Mouse (Mus musculus): ENCODE results near the gene Snx9. TPM values are rescaled to one million over a fixed set of nuclear protein-coding genes. Genes with fewer than 3 reads are reported as not detected.
A peak's percentile ranks its signal among the peaks of the same experiment; 100 is the strongest.

Snx9 gene
- polyA plus RNA-seq, 1 experiment from 2014 or later: 5.9 TPM

DNA sequence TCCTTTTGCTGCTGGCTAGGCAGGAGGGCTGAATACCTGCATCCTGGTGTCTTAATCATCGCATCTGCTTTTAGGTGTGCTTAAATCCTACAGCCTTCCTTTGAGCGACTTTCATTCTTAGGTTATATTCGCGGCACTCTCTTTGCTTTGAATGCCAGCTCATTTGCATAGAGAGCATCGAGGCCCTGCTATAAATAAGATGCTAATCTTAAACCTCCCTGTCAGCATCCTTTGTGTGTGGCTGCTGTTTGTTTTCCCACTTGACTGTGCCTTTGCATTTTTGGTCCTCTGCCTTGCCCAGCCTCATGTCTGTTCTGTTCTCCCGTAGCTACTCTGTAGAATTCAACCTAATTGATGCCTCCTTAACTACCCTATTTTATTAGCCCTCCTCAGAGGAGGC is 21.2 kb downstream of the Snx9 start:
- Histone ChIP-seq H3K4me3 (ENCODE audit: low read depth, low read length) (no peak overlapping the region), H3K9me3 (replicated peaks; ENCODE audit: control insufficient read depth, low read length, poor library complexity, severe bottlenecking) (no peaks in the 10 kb centered on the region), H3K4me1 (ENCODE audit: control insufficient read depth, insufficient read depth, low read length) (0 out of 2 replicates have a peak, but pooled peaks cover 2% of the 10 kb centered on the region), H3K27me3 (ENCODE audit: control insufficient read depth, insufficient read depth, low read depth, low read length) (no peaks in the 10 kb centered on the region), H3K9ac (ENCODE audit: low read depth, low read length) (no peak overlapping the region), H3K36me3 (ENCODE audit: control insufficient read depth, insufficient read depth, low read length) (no peaks in the 10 kb centered on the region), H3K4me2 (ENCODE audit: low read length) (no peak overlapping the region), H3K27ac (ENCODE audit: low read length) (no peak overlapping the region)
- no peak for ATAC-seq
- 7% methylated on average over 6 of the region's 6 CpGs for WGBS

DNA sequence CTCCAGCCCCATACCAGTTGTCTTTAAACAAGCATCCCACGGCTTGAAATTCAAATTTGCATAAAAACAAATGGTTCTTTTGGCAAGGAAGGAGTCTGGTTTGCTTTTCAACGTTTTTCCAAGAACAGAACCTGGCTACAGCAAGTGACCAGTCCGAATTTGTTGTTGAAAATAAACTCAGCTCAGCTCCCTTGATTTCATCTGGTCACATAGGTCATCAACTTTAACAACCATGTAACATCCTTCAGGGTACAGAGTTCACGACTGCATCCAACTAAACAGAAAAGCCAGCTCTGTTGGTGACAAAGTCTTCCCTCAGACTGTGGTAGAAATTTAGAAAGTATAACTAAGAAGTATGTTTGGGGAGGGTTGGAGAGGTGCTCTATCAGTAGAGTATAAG is 21.7 kb downstream of the Snx9 start:
- no peak for ATAC-seq
- no peak overlapping the region for H3K9ac ChIP-seq (ENCODE audit: low read depth, low read length)
- H3K4me2 ChIP-seq (ENCODE audit: low read length): no peak overlapping the region
- H3K27ac ChIP-seq (ENCODE audit: low read length): no peak overlapping the region
- H3K36me3 ChIP-seq (ENCODE audit: control insufficient read depth, insufficient read depth, low read length): no peaks in the 10 kb centered on the region
- WGBS: 34% methylated on average over 4 of the region's 4 CpGs
- 0 out of 2 replicates have a peak, but pooled peaks cover 2% of the 10 kb centered on the region for H3K4me1 ChIP-seq (ENCODE audit: control insufficient read depth, insufficient read depth, low read length)
- H3K27me3 ChIP-seq (ENCODE audit: control insufficient read depth, insufficient read depth, low read depth, low read length): no peaks in the 10 kb centered on the region
- H3K4me3 ChIP-seq (ENCODE audit: low read depth, low read length): no peak overlapping the region
- no peaks in the 10 kb centered on the region for H3K9me3 ChIP-seq (replicated peaks; ENCODE audit: control insufficient read depth, low read length, poor library complexity, severe bottlenecking)

DNA sequence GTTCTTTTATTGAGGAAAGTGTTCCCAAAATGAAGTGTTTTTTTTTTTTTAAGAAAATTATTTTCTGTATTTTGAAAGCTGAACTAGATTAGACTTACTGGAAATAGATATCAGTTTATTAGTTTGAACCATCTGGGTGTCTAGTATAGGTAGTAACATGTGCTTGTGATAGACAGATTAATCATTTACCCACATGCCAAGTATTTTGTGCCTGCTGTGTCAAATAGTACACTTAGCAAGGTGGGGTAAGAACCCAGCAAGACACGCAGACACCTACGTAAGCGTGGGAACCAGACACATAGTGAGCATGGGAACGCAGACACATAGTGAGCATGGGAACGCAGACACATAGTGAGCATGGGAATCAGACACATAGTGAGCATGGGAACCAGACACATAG is 22.6 kb downstream of the Snx9 start:
- H3K36me3 ChIP-seq (ENCODE audit: control insufficient read depth, insufficient read depth, low read length): no peaks in the 10 kb centered on the region
- H3K27me3 ChIP-seq (ENCODE audit: control insufficient read depth, insufficient read depth, low read depth, low read length): no peaks in the 10 kb centered on the region
- H3K27ac ChIP-seq (ENCODE audit: low read length): no peak overlapping the region
- H3K4me3 ChIP-seq (ENCODE audit: low read depth, low read length): no peak overlapping the region
- 93% methylated on average over 5 of the region's 5 CpGs for WGBS
- ATAC-seq: no peak
- H3K9ac ChIP-seq (ENCODE audit: low read depth, low read length): no peak overlapping the region
- H3K4me2 ChIP-seq (ENCODE audit: low read length): no peak overlapping the region
- 0 out of 2 replicates have a peak, but pooled peaks cover 2% of the 10 kb centered on the region for H3K4me1 ChIP-seq (ENCODE audit: control insufficient read depth, insufficient read depth, low read length)
- no peaks in the 10 kb centered on the region for H3K9me3 ChIP-seq (replicated peaks; ENCODE audit: control insufficient read depth, low read length, poor library complexity, severe bottlenecking)

DNA sequence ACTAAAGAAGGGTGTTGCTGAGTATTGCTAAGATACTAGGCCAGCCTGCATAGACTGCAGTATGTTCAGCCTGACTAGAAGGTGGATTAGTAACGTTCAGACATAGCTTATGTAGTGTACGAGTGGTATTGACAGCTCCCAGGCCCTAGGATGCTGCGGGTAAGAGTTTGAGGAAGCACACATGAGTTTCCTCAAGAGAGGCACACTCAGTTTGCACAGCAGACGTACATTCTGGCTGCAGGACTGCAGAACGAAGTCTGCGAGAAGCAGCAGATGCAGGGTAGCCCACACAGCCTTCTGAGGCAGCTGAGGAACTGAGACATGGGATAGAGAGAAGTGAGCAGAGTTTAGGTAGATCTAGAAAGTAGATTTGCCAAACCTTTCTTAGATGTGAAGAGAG is 26.3 kb downstream of the Snx9 start:
- Histone ChIP-seq H3K4me2 (ENCODE audit: low read length) (no peak overlapping the region), H3K27ac (ENCODE audit: low read length) (no peak overlapping the region), H3K36me3 (ENCODE audit: control insufficient read depth, insufficient read depth, low read length) (no peaks in the 10 kb centered on the region), H3K9ac (ENCODE audit: low read depth, low read length) (no peak overlapping the region), H3K4me1 (ENCODE audit: control insufficient read depth, insufficient read depth, low read length) (no peaks in the 10 kb centered on the region), H3K4me3 (ENCODE audit: low read depth, low read length) (no peak overlapping the region), H3K9me3 (replicated peaks; ENCODE audit: control insufficient read depth, low read length, poor library complexity, severe bottlenecking) (no peaks in the 10 kb centered on the region), H3K27me3 (ENCODE audit: control insufficient read depth, insufficient read depth, low read depth, low read length) (no peaks in the 10 kb centered on the region)
- WGBS: 87% methylated on average over 6 of the region's 6 CpGs
- no peak for ATAC-seq

DNA sequence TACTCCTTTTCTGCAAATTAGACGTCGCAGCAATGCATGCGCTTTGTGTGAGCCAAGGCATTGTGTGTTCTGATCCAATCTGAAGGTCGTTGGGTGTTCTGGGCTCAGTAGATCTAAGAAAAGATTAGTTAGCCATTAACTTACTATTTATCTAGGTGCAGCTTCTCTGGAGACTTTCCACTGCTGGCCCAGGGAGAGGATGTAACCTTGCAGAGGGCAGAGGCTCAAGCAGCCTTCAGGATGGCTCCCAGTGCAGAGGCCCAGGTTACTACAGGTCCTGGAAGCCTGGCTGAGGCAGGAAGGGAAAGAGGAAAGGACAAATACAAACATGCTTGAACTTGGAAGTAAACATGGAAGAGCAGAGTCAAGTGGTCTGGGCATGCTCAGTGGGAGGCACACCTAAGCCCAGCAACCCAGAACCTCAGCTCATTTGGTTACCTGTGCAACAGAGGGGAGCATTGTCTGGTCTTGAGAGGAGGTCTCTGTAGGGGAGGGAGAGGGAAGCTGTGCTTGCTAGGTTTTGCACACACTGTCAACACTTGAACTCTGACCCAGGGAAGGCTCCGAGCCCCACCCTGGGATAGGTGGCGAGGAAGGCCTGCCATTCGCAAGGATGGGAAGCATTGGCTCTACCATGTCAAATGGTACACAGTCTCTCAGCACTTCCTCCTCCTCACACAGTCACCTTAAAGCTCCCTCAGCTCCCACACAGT is 27.3 kb downstream of the Snx9 start:
- no peak overlapping the region for H3K27ac ChIP-seq (ENCODE audit: low read length)
- no peak overlapping the region for H3K9ac ChIP-seq (ENCODE audit: low read depth, low read length)
- ATAC-seq: no peak
- no peaks in the 10 kb centered on the region for H3K36me3 ChIP-seq (ENCODE audit: control insufficient read depth, insufficient read depth, low read length)
- no peak overlapping the region for H3K4me2 ChIP-seq (ENCODE audit: low read length)
- 93% methylated on average over 7 of the region's 7 CpGs for WGBS
- no peaks in the 10 kb centered on the region for H3K27me3 ChIP-seq (ENCODE audit: control insufficient read depth, insufficient read depth, low read depth, low read length)
- H3K4me3 ChIP-seq (ENCODE audit: low read depth, low read length): no peak overlapping the region
- H3K4me1 ChIP-seq (ENCODE audit: control insufficient read depth, insufficient read depth, low read length): no peaks in the 10 kb centered on the region
- no peaks in the 10 kb centered on the region for H3K9me3 ChIP-seq (replicated peaks; ENCODE audit: control insufficient read depth, low read length, poor library complexity, severe bottlenecking)

DNA sequence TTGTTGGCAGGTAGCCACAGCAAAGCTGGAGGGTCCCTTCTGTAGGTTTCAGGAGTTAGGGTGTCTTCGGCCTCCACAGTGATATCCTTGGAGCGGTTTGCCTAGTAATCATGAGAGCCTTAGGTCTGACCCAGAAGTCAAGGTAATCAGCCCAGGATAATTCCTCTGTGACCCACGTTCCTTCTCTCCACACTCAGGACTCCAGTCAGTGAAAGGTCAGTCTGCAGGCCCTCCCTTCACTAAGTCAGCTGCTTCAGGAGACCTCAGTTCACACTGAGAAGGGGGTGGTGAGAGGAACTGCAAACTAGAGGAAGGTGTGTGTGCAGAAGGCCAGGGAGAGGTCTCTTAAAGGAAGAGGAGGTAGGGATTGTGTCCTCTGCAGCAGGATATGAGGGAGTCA is 28.3 kb downstream of the Snx9 start:
- H3K27me3 ChIP-seq (ENCODE audit: control insufficient read depth, insufficient read depth, low read depth, low read length): no peaks in the 10 kb centered on the region
- no peaks in the 10 kb centered on the region for H3K4me1 ChIP-seq (ENCODE audit: control insufficient read depth, insufficient read depth, low read length)
- ATAC-seq: no peak
- no peak overlapping the region for H3K27ac ChIP-seq (ENCODE audit: low read length)
- no peak overlapping the region for H3K4me2 ChIP-seq (ENCODE audit: low read length)
- no peaks in the 10 kb centered on the region for H3K9me3 ChIP-seq (replicated peaks; ENCODE audit: control insufficient read depth, low read length, poor library complexity, severe bottlenecking)
- no peak overlapping the region for H3K9ac ChIP-seq (ENCODE audit: low read depth, low read length)
- WGBS: 83% methylated on average over 3 of the region's 3 CpGs
- no peaks in the 10 kb centered on the region for H3K36me3 ChIP-seq (ENCODE audit: control insufficient read depth, insufficient read depth, low read length)
- H3K4me3 ChIP-seq (ENCODE audit: low read depth, low read length): no peak overlapping the region

DNA sequence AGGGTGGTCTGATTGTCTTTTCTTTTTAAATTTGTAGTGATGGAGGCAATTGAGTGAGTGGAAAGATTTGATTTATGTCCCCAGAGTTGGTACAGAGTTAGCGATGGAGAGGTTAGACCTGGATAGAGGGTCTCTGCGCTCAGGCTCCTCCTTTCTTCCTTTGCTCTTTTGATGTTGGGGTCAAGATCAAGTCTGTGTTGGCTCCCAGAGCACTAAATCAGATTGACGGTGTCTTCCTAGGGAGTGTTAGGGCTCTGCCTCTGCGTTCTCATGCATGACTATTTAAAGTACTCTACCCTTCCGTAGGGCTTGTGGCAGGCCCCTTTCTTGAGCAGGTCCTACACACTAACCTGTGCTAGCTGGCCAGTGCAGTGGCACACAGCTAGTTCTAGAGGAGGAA is 28.9 kb downstream of the Snx9 start:
- Histone ChIP-seq H3K9me3 (replicated peaks; ENCODE audit: control insufficient read depth, low read length, poor library complexity, severe bottlenecking) (no peaks in the 10 kb centered on the region), H3K27ac (ENCODE audit: low read length) (no peak overlapping the region), H3K4me2 (ENCODE audit: low read length) (no peak overlapping the region), H3K9ac (ENCODE audit: low read depth, low read length) (no peak overlapping the region), H3K4me3 (ENCODE audit: low read depth, low read length) (no peak overlapping the region), H3K4me1 (ENCODE audit: control insufficient read depth, insufficient read depth, low read length) (no peaks in the 10 kb centered on the region), H3K27me3 (ENCODE audit: control insufficient read depth, insufficient read depth, low read depth, low read length) (no peaks in the 10 kb centered on the region), H3K36me3 (ENCODE audit: control insufficient read depth, insufficient read depth, low read length) (no peaks in the 10 kb centered on the region)
- 88% methylated on average over 5 of the region's 5 CpGs for WGBS
- no peak for ATAC-seq

DNA sequence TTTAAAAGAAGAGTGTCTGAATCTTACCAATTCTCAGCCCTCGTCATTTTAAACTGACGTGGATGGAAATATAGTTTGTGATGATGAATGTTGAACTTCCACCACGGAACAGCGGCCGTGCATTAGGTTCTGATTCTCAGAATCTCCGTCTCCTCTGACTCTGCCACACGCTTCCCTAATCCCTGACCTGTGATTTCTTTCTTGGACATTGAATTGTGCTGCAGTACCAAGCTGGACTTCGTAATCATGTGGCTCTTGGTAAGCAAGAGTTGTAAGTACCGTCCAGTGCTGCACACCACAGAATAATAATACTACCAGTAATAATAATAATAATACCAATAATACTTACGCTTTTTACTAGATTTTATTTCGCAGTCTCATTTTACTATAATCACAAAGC is 29.6 kb downstream of the Snx9 start:
- Histone ChIP-seq H3K27me3 (ENCODE audit: control insufficient read depth, insufficient read depth, low read depth, low read length) (no peaks in the 10 kb centered on the region), H3K4me1 (ENCODE audit: control insufficient read depth, insufficient read depth, low read length) (no peaks in the 10 kb centered on the region), H3K4me3 (ENCODE audit: low read depth, low read length) (no peak overlapping the region), H3K36me3 (ENCODE audit: control insufficient read depth, insufficient read depth, low read length) (no peaks in the 10 kb centered on the region), H3K9ac (ENCODE audit: low read depth, low read length) (no peak overlapping the region), H3K9me3 (replicated peaks; ENCODE audit: control insufficient read depth, low read length, poor library complexity, severe bottlenecking) (no peaks in the 10 kb centered on the region), H3K4me2 (ENCODE audit: low read length) (no peak overlapping the region), H3K27ac (ENCODE audit: low read length) (no peak overlapping the region)
- ATAC-seq: no peak
- WGBS: 93% methylated on average over 11 of the region's 11 CpGs

DNA sequence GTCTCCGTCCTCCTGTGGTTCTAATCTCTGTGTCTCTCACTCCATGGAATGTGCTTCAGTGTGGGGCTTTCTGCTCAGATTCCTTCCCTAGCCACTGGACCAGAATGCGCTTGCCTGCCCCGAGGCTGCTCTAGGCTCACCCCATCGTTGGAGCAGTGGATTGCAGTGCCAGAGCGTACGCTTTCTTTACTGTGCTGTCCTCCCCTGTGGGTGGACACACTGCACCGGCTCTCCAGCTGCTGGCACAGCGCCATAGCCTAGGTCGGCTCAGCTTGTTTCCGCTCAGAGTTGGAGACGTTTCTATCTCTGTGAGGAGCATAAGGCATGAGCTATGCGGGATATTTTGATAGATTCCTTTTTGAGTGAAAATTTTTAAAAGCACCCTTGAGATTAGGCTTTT is 31.4 kb downstream of the Snx9 start:
- 0 out of 2 replicates have a peak, but pooled peaks have one; percentile 32 for ATAC-seq
- Histone ChIP-seq H3K4me1 (ENCODE audit: control insufficient read depth, insufficient read depth, low read length) (no peaks in the 10 kb centered on the region), H3K27me3 (ENCODE audit: control insufficient read depth, insufficient read depth, low read depth, low read length) (no peaks in the 10 kb centered on the region), H3K9ac (ENCODE audit: low read depth, low read length) (no peak overlapping the region), H3K27ac (ENCODE audit: low read length) (no peak overlapping the region), H3K4me3 (ENCODE audit: low read depth, low read length) (no peak overlapping the region), H3K9me3 (replicated peaks; ENCODE audit: control insufficient read depth, low read length, poor library complexity, severe bottlenecking) (no peaks in the 10 kb centered on the region), H3K36me3 (ENCODE audit: control insufficient read depth, insufficient read depth, low read length) (no peaks in the 10 kb centered on the region), H3K4me2 (ENCODE audit: low read length) (no peak overlapping the region)
- WGBS: 54% methylated on average over 12 of the region's 12 CpGs
